Mouse (Mus musculus) lung, postnatal 0 days (tissue): Measurements from ENCODE around the gene Aspm. TPM values are rescaled to one million over a fixed set of nuclear protein-coding genes. Genes with fewer than 3 reads are reported as not detected.
"Not testable (repeated sequence)": the region's sequence is repeated elsewhere in the genome, so short reads cannot be mapped to it uniquely, and the experiment has no call there.

Experiments used
- ATAC-seq: fragments of 200-750 bp; cut with Nextera tagmentation; 2 replicates; pipeline ENCODE4 v1.8.0; 2017; ENCODE audit warnings: moderate library complexity
- DNase-seq: peaks from one replicate; pipeline ENCODE4 v3.0.0-alpha.2; 2016; ENCODE audit warnings: low spot score
- H3K27ac ChIP-seq: fragments of 300-500 bp; sonication (generic); 2 replicates; pipeline ENCODE4 v1.5.1; 2014; ENCODE audit warnings: antibody characterized with exemption, mild to moderate bottlenecking, low read length, mixed read lengths
- H3K27me3 ChIP-seq: fragments of 300-500 bp; sonication (generic); replicated peaks from 2 replicates; pipeline ENCODE4 v1.6.1; 2014; ENCODE audit warnings: low read length, mixed read lengths; ENCODE audit not compliant: insufficient read depth
- H3K36me3 ChIP-seq: fragments of 300-500 bp; sonication (generic); 2 replicates; pipeline ENCODE4 v1.6.1; 2014; ENCODE audit warnings: low read length, mixed read lengths; ENCODE audit not compliant: insufficient read depth
- H3K4me1 ChIP-seq: fragments of 300-500 bp; sonication (generic); 2 replicates; pipeline ENCODE4 v1.6.1; 2014; ENCODE audit warnings: antibody characterized with exemption, low read depth, low read length, mixed read lengths; ENCODE audit not compliant: insufficient read depth
- H3K4me2 ChIP-seq: fragments of 300-500 bp; sonication (generic); replicated peaks from 2 replicates; pipeline ENCODE4 v1.6.1; 2014; ENCODE audit warnings: low read depth, mild to moderate bottlenecking, low read length, moderate library complexity, mixed read lengths
- H3K4me3 ChIP-seq: fragments of 300-500 bp; sonication (generic); 2 replicates; pipeline ENCODE4 v1.5.1; 2014; ENCODE audit warnings: low read depth, low read length
- H3K9ac ChIP-seq: fragments of 300-500 bp; sonication (generic); replicated peaks from 2 replicates; pipeline ENCODE4 v1.6.1; 2014; ENCODE audit warnings: low read depth, mild to moderate bottlenecking
- H3K9me3 ChIP-seq: fragments of 300-500 bp; sonication (generic); 2 replicates; pipeline ENCODE4 v1.6.1; 2016; ENCODE audit warnings: low read length, mixed read lengths
- CTCF ChIP-seq: IDR thresholded peaks from 2 replicates; pipeline ENCODE4 v1.5.1; 2016; ENCODE audit warnings: antibody characterized with exemption, mild to moderate bottlenecking
- EP300 ChIP-seq: IDR thresholded peaks from 2 replicates; pipeline ENCODE4 v1.6.1; 2016; ENCODE audit warnings: antibody characterized with exemption, mild to moderate bottlenecking, control low read depth
- WGBS: fragments of 180-500 bp; shearing (Covaris S2); extraction: QIAGEN DNeasy Blood & Tissue Kit; methylation state at CpG from one replicate; pipeline ENCODE4 v1.1.7; 2014; 5-methylcytosine and 5-hydroxymethylcytosine counted together
- polyA plus RNA-seq: library from polyadenylated mRNA; unstranded; fragments of >200 nt; fragmentation: Nextera tagmentation; extraction: Ambion mirVana; gene quantifications from 2 replicates; pipeline ENCODE4 v1.2.1, GENCODE M21; 2015

Aspm gene
- polyA plus RNA-seq, 1 experiment from 2014 or later: 0.54 TPM

GRCm38 (mm10) chr1:139421875-139422791 is 32.4 kb upstream of the Aspm start, which contains the start of gene Zbtb41:
TSS of gene Zbtb41 (plus strand) at chr1:139422288.
- peak within 1 kb of the TSS; percentile 86 for H3K4me3 ChIP-seq
- DNase-seq: peak; percentile 92
- no peaks in the 10 kb centered on the region for H3K27me3 ChIP-seq
- TF ChIP-seq CTCF (peak; percentile 78), EP300 (no peak)
- WGBS: under 1% methylated on average over 54 of the region's 88 CpGs
- peaks cover 22% of the 10 kb centered on the region for H3K4me1 ChIP-seq
- peak within 1 kb of the TSS; percentile 84 for H3K27ac ChIP-seq
- H3K36me3 ChIP-seq: no peaks in the 10 kb centered on the region
- peak within 1 kb of the TSS; percentile 82 for H3K4me2 ChIP-seq
- ATAC-seq: peak; percentile 98
- peak within 1 kb of the TSS; percentile 89 for H3K9ac ChIP-seq
- no peaks in the 10 kb centered on the region for H3K9me3 ChIP-seq

- H3K27ac ChIP-seq: peak overlapping the region; percentile 84; the same call in 1 of the 2 replicates
- TF ChIP-seq CTCF (no peak), EP300 (no peak)
- H3K4me2 ChIP-seq: peak overlapping the region; percentile 82
- H3K36me3 ChIP-seq: no peaks in the 10 kb centered on the region
- peaks cover 22% of the 10 kb centered on the region for H3K4me1 ChIP-seq
- H3K4me3 ChIP-seq: peak overlapping the region; percentile 86
- ATAC-seq: no peak
- peak; percentile 43 for DNase-seq
- peak overlapping the region; percentile 89 for H3K9ac ChIP-seq
- no peaks in the 10 kb centered on the region for H3K27me3 ChIP-seq
- WGBS: 10% methylated on average over 10 of the region's 10 CpGs
- H3K9me3 ChIP-seq: no peaks in the 10 kb centered on the region
Measured at GRCm38 (mm10) chr1:139422941-139423340, 31.6 kb upstream of the Aspm start.

GRCm38 (mm10) chr1:139423931-139424330 is 30.6 kb upstream of the Aspm start:
- H3K27ac ChIP-seq: no peak overlapping the region
- TF ChIP-seq CTCF (no peak), EP300 (no peak)
- no peaks in the 10 kb centered on the region for H3K27me3 ChIP-seq
- H3K36me3 ChIP-seq: no peaks in the 10 kb centered on the region
- H3K4me1 ChIP-seq: peaks cover 22% of the 10 kb centered on the region
- H3K4me3 ChIP-seq: peak overlapping the region; percentile 86; the same call in 1 of the 2 replicates
- DNase-seq (no peak), ATAC-seq (no peak)
- no peaks in the 10 kb centered on the region for H3K9me3 ChIP-seq
- H3K9ac ChIP-seq: no peak overlapping the region; the same call in 1 of the 2 replicates
- peak overlapping the region; percentile 82 for H3K4me2 ChIP-seq
- WGBS: 30% methylated on average over 10 of the region's 10 CpGs

- 36% methylated on average over 3 of the region's 3 CpGs for WGBS
- ATAC-seq (no peak), DNase-seq (no peak)
- Histone ChIP-seq H3K4me2 (peak overlapping the region; percentile 25; the same call in 1 of the 2 replicates), H3K36me3 (peaks cover 5% of the 10 kb centered on the region; the same call in 1 of the 2 replicates), H3K9ac (no peak overlapping the region), H3K27ac (no peak overlapping the region), H3K9me3 (no peaks in the 10 kb centered on the region), H3K27me3 (no peaks in the 10 kb centered on the region), H3K4me1 (peaks cover 22% of the 10 kb centered on the region), H3K4me3 (no peak overlapping the region)
- no peak for TF ChIP-seq EP300
- no peak for TF ChIP-seq CTCF
Measured at GRCm38 (mm10) chr1:139425006-139425405, 29.6 kb upstream of the Aspm start.

- DNase-seq (peak; percentile 39), ATAC-seq (no peak)
- Histone ChIP-seq H3K9me3 (no peaks in the 10 kb centered on the region), H3K27me3 (no peaks in the 10 kb centered on the region), H3K36me3 (peaks cover 3% of the 10 kb centered on the region; the same call in 1 of the 2 replicates), H3K27ac (no peak overlapping the region), H3K9ac (no peak overlapping the region), H3K4me2 (no peak overlapping the region), H3K4me1 (no peaks in the 10 kb centered on the region), H3K4me3 (no peak overlapping the region)
- no peak for TF ChIP-seq EP300
- TF ChIP-seq CTCF: peak; percentile 39; the same call in 1 of the 2 replicates
Measured at GRCm38 (mm10) chr1:139438373-139438772, 16.2 kb upstream of the Aspm start.

- DNase-seq, H3K36me3 ChIP-seq, H3K4me3 ChIP-seq, H3K9ac ChIP-seq, H3K4me2 ChIP-seq, ATAC-seq, H3K9me3 ChIP-seq, H3K27ac ChIP-seq, H3K27me3 ChIP-seq, H3K4me1 ChIP-seq: not testable (repeated sequence)
- WGBS: 88% methylated on average over 9 of the region's 9 CpGs
Measured at GRCm38 (mm10) chr1:139443103-139443502, 11.5 kb upstream of the Aspm start.
